Mouse (Mus musculus): ENCODE data around the gene Ttc29.

Gene Ttc29

DNA sequence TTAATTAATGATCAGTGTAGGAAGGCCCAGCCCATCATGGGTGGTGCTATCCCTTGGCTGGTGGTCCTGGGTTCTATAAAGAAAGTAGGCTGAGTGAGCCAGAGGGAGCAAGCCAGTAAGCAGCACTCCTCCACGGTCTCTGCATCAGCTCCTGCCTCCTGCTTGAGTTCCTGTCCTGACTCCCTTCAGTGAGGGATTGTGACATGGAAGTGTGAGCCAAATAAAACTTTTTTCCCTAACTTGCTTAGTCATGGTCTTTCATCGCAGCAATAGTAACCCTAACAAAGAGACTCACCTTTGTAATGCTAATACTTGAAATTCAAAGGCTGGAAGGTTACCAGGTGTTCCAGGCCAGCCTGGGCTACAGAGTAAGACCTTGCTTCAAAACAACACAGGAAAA is 71.7 kb downstream of the Ttc29 start:
- no peak for DNase-seq

DNA sequence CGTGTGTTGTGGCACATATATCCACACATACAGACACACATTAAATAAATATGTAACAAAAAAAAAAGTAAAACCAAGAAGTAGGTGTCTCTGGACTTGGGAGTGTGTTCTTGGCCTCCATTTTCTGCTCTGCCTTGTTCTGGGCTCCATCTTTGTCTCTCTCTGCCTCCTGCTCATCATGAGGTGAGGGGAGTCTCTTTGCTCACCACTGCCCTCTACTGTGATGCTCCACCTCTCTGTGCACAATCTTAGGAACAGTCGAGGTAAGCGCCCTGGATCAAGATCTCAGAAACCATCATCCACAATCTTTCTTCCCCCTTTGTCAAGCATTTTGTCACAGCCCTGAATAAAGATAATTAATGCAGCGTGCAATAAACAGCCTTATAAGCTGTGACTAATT is 72.3 kb downstream of the Ttc29 start:
- DNase-seq: no peak

- peak; percentile 44 for DNase-seq
These were observed 76.4 kb downstream of the Ttc29 start for GRCm38 (mm10) chr8:78289374-78289971.

DNA sequence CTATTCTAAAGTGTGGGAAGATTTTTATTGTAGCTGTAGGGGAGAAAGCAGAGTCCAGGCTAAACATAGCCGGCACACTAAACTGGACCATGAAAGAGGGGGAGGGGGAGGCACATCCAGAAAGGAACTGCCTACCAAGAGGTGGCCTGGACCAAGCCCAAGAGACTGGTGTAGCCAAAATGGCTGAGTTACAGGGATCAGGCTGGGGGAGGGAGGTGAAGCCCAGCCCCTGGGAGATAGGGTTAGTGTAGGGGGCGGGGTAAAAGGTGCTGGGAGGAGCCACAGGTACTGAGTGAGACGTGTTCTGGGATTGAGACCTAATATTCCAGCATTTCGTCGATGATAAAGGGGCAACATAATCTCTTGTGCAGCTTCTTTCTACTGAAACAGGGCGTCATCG is 77.2 kb downstream of the Ttc29 start:
- DNase-seq: no peak

GRCm38 (mm10) chr8:78295494-78295893 is 82.4 kb downstream of the Ttc29 start:
- DNase-seq: no peak

GRCm38 (mm10) chr8:78303579-78303978 is 90.5 kb downstream of the Ttc29 start:
- no peak for DNase-seq

DNA sequence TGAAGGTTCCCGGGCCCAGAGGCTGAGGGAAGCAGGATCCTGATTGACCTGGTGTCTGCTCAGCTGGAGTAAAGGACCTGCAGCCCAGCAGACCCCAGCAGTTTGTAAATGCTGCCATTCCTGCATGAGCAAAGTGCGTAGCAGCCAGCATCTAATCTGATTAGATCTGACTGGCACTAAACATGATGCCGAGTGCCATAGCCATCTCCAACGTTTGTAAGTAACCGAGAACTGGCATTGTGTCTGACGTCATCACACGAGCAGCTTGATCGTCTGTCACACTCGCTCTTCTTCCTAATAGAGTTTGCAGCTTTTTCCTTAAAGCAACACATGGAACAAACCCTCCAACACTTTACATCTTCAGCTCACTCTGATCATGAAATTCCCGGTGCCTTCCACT is 93.5 kb downstream of the Ttc29 start:
- no peak for DNase-seq

- DNase-seq: no peak
These were observed 94.0 kb downstream of the Ttc29 start for GRCm38 (mm10) chr8:78307131-78307530.

DNA sequence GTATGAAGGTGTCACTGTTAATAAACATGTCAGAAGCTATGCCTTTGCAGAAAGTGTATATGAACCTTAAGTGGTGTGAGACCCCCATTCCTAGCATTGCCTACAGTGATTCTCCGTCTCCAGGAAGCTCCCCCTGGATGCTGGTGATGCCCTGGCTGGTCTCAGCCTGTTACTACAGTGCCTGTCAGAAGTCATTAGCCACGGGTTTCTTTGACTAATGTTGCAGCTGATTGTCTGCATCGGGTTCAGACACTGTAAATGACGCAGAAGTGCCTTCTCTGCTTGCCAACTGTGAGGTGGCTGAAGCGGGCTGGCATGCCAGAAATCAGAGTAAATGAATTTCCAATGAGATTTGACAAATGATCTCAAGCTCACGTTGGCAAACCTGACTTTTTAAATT is 96.4 kb downstream of the Ttc29 start:
- DNase-seq: no peak

- no peak for DNase-seq
These were observed 102.5 kb downstream of the Ttc29 start for GRCm38 (mm10) chr8:78315576-78315975.

DNA sequence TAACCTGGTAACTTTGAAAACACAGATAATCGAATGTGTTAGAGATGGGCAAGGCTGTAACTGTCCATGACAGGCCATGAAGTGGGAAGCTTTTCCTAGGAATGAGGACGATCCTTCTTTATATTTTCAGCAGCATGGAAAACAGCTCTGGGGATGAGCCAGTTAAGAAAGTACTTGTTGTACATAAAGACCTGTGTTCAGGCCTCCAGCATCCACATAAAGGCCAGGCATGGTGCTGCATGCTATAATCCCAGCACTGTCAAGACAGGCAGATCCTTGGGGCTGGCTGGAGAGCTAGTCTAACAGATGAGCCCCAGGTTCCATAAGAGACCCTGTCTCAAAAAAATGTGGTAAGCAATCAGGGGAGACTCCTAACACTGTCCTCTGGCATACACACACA is 104.6 kb downstream of the Ttc29 start:
- DNase-seq: no peak

DNA sequence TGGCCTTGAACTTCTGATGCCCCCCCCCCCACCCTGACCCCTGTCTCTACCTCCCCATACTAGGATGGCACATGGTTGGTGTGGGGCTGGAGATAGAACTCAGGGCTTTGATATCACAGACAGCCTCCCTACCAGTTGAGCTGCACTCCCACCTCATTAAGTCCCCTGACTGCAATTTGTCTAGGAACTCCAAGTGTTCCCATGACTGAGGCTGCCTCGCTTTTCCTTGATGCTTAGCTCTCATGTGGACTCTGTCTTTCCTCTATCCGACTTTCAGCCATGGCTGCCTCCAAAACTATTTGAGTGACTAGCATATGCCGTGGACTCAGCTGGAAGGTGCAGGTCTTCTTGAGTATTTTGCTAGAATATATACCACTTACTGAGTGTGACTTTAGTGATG is 110.3 kb downstream of the Ttc29 start:
- no peak for DNase-seq

DNA sequence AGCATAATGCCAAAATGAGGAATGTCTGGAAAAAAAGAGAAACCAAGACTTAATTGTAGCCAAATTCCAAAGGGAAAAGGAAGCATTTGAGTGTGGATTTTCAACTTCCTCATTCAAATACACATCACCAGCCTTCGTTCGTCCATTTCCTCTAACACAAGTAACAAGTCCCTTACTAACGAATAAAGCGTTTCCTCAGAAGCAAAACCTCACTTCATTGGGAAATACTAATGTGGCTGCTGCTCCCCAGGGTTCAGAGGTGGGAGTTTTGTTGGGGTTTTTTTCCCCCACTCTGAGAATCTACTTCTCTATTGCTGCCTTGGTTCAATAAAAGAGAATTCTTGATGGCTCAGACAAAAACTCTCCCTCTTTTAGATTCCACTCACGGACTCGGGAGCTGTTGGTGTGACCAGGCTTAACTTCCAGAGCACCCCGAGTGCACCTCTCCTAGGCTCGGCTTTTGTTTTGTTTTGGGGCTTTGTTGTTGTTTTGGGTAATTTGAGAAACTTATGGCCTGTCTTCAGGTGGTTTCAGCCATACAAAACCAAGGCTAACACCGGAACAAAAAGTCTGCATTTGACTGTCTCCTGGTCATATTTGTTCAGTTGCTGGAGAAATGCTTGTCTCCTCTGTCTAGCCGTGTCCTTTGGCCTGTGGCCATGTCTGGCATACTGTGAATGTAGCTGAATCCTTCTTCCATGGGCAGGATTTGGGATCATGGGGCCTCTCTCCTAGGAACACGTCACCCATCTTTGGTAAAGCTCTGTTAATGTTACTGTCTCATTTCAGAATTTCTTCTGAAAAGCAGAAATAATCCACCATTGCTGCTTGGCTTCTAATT is 127.8 kb downstream of the Ttc29 start:
- no peak for DNase-seq

DNA sequence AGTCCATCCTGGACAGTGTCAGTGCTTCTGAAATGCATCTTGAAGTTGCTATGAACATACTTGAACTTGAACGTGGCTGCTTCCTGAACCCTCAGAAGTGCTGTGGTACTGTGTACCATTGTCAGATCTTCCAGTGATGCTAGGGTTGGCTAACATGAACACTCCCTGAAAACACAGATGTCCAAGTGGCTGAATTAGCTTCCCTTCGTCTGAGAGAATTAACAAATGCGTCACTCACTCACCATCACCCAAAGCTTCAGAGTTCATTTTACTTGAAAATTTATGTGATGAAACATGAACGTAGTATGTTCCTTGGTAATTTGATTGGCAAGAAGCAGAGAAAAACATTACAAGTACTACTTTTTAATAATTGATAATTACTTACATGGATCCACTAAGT is 129.1 kb downstream of the Ttc29 start:
- no peak for DNase-seq

DNA sequence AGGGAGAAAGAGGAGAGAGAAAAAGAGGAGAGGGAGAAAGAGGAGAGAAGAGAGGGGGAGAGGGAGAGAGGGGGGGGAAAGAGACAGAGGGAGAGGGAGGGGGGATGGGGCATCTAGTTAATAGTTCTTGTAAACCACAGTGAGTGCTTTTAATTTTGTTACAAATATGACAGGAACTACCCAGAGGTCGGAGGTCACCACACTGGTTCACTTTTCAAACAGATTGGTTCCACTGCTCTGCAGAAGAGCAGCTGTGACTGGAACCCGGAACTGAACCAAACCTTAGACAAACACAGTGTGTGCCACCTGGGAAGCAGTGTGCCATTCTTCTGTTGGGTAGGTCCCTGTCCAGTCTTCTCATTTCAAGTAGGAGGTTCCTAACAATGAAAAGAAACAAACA is 130.9 kb downstream of the Ttc29 start:
- no peak for DNase-seq

- DNase-seq: no peak
These were observed 132.6 kb downstream of the Ttc29 start for GRCm38 (mm10) chr8:78345705-78346104.

DNA sequence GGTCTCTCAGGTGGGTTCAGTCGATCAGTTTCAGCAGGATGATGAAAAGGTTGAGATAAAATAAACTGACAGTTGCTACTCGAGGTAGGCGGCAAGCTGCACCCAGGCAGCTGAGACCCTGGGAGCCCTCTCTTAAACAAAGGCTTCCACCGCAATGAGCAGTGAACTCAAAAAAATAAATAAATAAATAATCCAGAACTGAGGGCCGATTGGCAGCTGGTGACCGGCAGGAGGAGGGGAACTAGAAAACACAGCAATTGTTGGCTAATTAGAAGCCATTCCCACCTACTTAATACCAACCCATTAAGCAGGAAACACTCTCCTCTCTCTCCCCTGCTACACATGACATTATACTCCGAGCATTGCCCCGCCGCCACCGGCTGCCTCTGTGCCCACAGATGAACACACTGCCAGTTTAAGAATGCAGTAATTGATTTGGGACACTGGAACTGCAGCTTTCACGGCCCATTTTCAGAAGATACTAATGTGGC is 133.1 kb downstream of the Ttc29 start:
- no peak for DNase-seq

DNA sequence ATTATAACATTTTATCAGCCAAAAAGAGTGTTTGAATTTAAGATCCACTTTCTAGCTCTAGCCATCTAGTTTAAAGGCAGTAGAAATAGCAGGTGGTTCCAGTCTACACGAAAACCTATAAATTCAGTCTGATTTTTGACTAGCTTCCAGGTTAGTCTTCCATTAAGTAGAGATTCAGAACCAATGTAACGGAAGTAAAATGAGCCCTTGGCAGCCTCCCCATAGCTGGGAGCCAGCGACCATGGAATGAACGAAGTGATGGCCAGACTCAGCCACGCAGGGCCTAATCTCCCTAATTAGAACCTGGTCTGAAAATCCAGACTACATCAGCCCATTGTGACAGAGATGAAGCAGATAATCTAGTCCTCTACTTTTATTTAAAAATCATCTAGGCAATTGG is 140.8 kb downstream of the Ttc29 start:
- DNase-seq: no peak

- peak; percentile 20 for DNase-seq
These were observed 141.7 kb downstream of the Ttc29 start for GRCm38 (mm10) chr8:78354801-78355200.

DNA sequence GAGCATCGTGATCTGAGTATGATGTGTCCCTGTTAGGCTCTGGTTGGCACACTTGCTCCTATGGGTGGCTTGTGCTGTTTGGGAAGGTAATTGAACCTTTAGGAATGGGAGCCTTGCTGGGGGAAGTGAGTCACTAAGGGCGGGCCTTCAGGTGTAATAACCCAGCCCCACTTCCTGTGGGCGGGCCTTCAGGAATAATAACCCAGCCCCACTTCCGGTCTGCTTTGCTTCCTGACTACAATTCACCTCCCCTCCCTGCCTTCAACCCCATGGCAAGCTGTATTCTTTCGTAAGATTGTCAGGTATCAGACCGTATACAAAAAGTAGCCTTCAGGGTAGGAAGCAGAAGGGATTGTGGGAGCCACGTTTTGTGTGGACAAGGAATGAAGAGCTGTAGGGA is 177.7 kb downstream of the Ttc29 start:
- no peak for DNase-seq

DNA sequence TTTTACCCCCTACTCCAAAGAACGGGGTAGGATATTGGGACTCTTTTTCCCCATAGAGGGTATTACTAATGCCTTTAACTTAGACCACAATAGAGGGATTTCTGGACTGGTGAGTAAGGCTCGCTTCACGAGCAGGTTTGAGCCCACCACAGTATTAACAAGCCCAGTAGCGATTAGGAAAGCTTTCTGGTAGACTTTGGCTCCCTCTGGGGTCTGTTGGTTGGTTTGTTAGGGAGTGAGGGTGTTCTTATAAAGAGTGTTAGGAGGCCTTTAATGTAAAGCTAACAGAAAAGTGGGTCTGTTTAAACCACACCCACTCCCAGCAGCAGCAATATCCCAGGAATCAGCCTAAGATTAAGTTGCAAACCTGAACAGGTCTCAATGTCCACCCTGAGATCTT is 206.2 kb downstream of the Ttc29 start:
- no peak for DNase-seq

DNA sequence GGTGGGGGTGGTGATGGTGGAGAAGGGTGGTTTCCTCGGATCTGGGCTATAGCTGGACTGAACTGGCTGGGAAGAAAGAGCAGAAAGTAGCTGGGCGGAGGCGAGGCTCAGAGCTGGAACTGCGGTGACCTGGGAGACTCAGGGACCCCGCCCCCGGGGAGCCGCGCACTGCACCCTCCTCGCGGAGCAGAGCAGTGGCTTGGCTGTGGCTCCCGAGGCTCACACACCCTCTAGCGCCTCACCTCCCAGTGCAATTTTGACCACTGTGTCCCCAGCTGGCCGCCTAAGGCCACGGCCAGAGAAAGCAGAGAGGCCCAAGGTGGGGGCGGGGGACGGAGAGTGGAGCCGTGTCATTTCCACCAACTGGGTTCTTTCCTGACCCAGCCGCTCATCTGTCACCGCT is 207.0 kb downstream of the Ttc29 start:
- DNase-seq: no peak

DNA sequence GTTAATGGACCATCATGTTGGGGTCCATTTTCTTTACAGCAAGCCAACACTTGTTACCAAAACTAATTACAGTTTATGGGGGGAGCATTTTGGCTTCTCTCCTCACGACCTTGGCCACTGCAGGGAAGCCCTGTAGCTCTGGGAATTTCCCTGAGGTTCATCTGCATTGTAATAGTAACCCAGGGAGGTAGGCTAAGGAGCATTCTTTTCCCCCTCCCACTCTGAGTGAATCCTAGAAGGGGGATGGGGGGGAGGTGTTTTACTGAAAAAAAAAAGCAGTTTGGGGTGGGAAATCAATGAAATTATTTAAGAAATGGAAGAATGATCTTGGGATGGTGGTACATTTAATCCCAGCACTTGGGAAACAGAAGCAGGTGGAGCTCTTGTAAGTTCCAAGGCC is 210.8 kb downstream of the Ttc29 start:
- no peak for DNase-seq

DNA sequence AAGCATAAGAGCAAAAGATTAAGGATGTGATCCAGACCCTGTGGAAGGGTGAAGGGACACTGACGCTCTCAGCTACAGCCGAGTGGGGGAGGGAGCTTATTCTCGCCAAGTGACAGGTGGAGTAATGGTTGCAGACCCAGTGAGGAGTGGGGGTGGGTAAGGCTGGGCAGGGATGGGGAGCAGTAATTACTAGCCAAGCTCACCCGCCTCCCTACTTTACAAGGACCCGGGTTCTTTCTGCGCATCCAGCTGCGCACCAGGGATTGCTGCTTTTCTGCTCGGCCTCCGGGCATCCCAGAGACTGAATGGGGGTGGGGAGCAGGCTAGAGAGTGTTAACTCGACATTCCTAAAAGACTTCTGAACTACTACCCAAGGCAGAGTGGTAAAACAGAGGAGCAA is 213.4 kb downstream of the Ttc29 start:
- DNase-seq: no peak
